Mouse (Mus musculus) cerebellum, postnatal 10 days (tissue): ENCODE data around the gene Kbtbd6.

ENCODE experiments used
- DNase-seq, 2 experiments: peaks; one replicate each; pipeline ENCODE4 v3.0.0; 2021; ENCODE audit warnings: mixed read lengths in 2 of 2

The Kbtbd6 gene

GRCm38 (mm10) chr14:79481339-79482151 lies 29.9 kb downstream of the Kbtbd6 start, which contains the start of gene Wbp4:
Gene Wbp4 (minus strand): TSS chr14:79481520.
- peak; percentile 98 for DNase-seq

DNA sequence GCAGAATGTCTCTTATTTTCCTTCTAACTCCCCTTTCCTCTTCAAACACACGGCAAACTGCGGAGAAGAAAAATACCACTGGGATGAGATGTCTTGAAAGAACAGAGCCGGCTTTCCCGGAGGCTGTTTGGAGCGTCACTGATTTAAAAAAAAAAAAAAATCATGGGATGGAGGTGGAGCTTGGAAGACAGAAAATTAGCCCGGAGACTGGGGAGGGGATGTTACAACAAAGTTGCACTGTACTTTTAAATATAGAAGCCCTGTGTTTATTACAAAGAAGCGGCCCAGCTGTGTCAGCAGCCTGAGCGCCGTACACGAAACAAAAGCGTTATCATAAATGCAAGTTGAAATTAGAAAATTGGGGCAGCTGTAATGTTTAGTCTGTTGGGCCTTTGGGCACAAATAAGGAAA lies 30.6 kb downstream of the Kbtbd6 start:
- DNase-seq, result peak in 1 of 2 experiments; percentile 68

- DNase-seq, result peak in 1 of 2 experiments; percentile 15
Measured at GRCm38 (mm10) chr14:79482747-79483355, 31.2 kb downstream of the Kbtbd6 start.

DNA sequence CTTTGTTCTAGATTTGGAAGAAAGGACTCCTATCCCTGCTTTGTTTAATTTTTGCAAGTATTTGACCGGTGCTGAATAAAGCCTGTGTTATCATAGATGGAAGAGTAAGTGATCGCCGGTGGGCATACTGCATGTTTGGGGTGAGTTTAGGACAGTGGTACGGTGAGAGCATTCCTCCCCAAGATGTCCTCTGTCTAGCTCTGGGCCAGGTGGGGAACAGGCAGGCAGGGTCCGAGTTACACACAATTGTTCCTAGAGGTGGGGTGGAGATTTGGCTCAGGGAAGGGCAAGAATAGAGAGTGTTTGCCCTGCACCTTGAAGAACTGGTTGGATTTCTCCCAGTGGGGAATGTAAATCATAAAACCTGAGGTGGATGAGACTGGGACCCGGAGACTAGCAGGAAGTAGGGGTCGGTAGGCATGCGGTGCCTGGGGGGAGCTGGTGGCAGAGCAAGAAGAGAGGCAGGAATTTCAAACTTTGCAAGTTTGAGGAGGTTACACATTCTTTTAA lies 32.0 kb downstream of the Kbtbd6 start:
- no peak for DNase-seq

DNA sequence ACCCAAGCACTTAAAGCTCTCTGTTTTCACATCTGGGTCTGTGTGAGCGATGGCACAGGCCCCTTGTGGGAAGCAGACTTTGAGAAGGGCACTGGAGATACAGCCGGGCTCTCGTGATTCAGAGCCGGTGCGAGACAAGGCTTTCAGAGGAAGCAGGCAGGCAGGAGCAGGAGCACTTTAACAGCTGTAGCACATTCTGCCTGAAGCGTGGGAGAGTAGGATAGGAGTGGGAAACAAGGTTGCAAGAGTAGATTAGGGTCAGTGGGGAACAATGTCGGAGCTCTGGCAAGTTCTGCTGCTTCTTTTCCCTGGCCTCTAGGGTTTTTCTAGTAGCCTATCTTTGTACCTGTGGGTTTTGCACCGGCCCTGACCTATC lies 35.0 kb downstream of the Kbtbd6 start:
- no peak for DNase-seq

DNA sequence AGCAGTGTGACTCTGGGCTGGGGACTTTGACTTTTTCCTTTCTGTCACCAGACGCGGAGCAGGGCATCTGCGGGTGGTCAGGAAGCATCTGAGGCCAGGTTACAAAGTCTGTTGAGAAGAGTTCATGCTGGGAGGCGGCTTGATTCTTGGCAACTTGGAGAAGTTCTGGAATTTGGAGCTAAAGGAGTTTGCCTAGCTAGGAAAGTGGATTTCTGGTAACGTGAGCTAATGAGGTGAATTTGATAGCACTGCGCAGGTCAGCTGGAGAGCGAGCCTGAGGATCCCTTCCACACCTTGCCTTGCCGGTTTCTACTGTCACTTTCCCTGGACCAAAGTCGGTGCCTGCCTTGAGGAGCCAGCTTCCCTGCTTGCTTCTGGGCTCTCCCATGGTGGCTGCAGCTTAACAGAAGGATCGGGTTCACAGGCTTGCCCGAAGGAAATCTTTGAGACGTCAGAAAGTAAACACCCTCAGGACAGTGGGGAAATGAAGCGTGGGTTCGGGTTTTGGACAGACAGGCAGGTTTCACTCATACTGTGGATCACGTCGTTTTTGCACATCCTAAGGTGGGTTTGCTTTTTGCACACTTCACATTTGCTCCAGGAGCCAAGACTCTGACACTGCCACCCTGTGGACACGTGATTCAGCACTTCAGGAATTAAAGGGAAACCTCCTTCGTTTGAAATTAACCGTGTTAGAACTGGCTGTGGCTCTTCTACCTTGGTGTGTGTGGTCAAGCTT lies 35.5 kb downstream of the Kbtbd6 start:
- DNase-seq, result peak; percentile 72 to 80

- no peak for DNase-seq
Measured at GRCm38 (mm10) chr14:79488531-79488930, 36.9 kb downstream of the Kbtbd6 start.

GRCm38 (mm10) chr14:79489150-79489549 lies 37.5 kb downstream of the Kbtbd6 start:
- no peak for DNase-seq

- DNase-seq, result no peak
Measured at GRCm38 (mm10) chr14:79490246-79490645, 38.6 kb downstream of the Kbtbd6 start.

GRCm38 (mm10) chr14:79494349-79494748 lies 42.7 kb downstream of the Kbtbd6 start:
- no peak for DNase-seq

DNA sequence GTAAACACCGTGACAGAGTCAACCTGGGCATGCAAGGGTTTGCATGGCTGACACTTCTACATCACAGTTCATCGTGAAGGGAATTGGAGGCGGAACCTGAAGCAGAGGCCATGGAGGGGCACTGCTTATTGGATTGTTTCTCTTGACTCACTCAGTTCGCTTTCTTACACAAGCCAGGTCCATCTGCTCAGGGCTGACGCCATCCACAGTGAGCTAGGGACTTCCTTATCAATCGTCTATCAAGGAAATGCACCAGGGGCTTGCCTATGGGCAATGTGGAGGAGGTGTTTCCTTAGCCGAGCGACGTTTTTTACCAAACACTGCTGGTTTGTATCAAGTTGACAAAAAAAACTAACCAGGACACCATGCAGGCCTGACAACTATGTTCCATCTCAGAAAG lies 47.7 kb downstream of the Kbtbd6 start:
- no peak for DNase-seq

DNA sequence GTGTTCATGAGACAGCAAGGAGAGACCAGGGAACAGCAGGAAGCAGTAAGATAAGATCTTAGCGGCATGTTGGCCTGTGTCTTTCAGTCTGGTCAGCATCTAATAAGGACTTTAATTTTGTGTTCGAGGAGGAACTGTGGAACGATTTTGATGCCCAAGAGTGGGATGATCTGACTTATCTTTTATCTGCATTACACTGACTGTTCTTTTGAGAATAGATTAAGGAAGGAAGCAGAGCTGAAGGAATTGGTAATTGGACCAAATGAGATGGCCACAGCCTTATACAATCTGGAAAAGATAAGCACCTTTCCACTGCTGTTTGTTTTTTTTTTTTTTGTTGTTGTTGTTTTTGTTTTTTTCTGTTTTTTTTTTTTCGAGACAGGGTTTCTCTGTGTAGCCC lies 49.1 kb downstream of the Kbtbd6 start:
- no peak for DNase-seq

DNA sequence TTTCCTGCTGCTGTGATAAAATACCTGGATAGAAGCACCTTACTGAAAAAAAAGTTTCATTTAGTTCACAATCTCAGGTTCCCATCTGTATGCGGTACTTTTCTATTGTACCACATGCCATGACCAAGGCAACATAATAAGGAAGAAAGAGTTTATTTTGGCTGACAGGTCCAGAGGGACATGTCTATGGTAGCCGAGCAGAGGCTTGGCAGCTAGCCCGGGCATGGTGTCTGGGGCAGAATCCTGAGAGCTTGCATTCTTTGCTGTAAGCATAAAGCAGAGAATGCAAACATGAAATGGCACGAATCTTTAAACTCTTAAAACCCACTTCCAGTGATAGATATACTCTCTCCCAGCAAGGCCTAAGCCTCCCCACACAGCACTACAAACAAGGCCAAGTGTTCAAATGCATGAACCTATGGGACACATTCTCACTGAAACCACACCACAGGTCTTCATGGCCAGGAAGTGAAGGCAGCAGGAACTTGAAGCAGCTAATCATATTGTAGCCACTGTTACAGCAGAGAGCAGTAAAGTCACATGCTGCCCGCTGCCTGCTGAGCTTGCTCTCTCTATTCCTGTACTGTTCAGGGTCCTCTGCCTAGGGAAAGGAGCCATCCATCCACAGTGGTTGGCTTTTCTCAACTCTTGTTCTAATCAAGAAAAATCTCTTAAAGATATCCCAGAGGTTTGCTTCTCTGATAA lies 51.9 kb downstream of the Kbtbd6 start:
- DNase-seq, result peak; percentile 38 to 54
